Mouse (Mus musculus) heart, postnatal 4 days (tissue): ENCODE data around the gene Pik3ip1. TPM values are rescaled to one million over a fixed set of nuclear protein-coding genes. Genes with fewer than 3 reads are reported as not detected.

Experiments used
- DNase-seq: peaks from one replicate; pipeline ENCODE4 v3.0.0; 2021
- total RNA-seq, 2 experiments: library from RNA; stranded (reverse); gene quantifications; 2 replicates each; pipeline ENCODE4 v1.2.3; 2021

The Pik3ip1 gene
- total RNA-seq, 2 experiments from 2014 or later: 11.7 to 12.0 TPM

DNA sequence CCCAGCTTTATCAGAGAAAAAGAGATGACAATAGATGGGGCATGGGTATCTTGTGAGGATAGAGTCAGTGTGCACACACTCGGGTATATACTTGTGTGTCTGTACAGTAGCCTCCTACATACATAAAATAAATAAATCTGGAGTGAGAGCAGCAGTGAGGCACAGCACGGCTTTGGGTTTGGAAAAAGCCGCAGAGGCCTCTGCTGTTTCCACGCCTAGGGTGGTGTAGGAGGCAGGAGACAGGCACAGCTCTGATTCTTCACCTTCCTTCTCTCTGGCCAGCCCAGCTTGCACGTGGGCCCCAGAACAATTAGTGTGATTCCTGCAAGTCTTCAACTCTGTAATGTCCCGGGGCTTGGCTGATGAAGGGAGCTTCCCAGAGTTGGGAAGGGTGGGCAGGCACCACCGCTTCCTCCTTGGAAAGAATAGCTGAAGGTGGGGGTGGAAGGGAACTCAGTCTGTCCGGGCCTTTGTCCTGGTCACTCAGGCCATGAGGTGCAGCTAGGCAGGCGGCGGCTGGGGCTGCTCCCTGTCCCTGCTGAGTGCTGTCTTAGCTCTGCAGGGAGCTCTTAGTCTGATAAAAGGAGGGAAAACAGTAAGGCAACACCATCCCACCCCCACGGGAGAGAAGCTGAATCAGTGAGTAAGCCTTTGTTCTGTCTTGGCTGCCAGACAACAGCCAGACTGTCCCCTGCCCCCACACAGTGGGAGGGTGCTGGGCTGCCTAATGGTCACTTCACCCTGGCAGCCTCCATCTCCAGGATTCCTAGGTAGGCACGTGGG, 7.2 kb downstream of the Pik3ip1 start:
- peak; percentile 78 for DNase-seq

DNA sequence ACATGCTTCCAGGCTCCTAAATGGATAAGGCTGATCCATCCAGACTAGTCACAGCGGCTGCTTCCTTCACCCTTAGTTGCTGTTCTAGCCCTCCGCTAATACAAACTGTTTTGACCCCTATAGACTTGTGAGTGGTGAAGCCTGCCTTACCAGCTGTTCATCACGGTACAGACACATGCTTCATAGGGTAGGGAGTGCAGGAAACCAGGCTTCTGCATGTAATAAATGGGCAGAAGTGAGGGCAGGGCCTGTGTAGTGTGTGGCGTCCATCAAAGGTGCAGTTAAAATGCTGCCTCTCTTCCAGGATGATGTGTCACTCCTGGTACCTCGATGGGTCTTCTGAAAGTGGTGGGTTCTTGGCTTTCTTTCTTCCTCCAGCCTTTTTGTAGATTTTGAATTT, 7.8 kb downstream of the Pik3ip1 start:
- DNase-seq: no peak

DNA sequence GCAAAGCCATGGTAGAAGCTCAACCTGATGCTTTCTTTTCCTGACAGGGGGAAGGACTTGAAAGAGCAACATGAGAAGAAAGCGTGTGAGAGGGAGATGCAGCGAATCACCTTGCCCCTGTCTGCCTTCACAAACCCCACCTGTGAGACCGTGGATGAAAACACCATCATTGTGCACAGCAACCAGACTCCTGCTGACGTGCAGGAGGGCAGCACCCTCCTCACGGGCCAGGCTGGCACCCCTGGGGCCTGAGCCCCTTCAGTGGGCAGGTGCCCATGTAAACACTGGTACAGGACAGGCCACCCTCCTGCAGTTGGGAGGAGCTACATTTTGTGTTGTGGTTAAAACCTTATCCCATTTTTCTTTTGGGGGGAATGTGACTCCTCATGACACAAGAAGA, 11.3 kb downstream of the Pik3ip1 start:
- DNase-seq: no peak

DNA sequence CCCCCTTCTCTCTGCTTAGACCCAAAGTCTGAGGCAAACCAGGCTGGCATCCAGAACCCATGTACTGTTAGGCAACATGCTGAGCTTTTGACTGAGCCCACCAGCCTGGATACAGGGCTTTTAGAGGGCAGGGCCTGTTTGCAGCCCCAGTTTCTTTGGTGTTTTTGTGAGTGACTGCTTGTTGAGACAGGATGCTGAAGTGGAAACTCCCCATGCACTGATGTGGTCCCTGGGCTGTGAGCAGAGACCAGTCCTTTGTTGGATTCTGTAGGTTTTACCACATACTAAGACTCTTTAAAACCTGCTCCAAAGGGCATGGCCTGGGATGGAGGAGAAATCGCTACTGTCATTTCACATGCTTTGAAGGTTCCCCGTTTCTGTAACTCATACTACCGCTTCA, 14.7 kb downstream of the Pik3ip1 start:
- DNase-seq: no peak

DNA sequence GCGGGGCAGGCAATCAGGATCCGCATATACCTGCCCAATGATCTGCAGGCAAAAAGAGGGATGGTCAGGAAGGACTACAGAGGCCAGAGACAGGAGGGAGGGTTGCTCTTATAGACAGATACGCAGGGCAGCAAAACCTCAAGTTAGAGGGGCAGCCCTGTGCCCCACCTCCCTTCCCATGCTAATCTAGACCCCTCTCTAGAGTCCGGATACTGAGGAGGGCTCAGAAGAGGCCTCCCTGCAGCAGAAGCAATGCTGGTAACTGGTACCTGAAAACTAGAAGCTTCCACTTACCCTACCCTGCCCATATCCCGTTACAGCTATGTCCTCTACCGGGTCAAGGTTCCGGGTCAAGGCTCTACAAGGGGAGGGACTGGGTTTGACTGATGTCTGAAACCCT, 16.1 kb downstream of the Pik3ip1 start:
- no peak for DNase-seq

DNA sequence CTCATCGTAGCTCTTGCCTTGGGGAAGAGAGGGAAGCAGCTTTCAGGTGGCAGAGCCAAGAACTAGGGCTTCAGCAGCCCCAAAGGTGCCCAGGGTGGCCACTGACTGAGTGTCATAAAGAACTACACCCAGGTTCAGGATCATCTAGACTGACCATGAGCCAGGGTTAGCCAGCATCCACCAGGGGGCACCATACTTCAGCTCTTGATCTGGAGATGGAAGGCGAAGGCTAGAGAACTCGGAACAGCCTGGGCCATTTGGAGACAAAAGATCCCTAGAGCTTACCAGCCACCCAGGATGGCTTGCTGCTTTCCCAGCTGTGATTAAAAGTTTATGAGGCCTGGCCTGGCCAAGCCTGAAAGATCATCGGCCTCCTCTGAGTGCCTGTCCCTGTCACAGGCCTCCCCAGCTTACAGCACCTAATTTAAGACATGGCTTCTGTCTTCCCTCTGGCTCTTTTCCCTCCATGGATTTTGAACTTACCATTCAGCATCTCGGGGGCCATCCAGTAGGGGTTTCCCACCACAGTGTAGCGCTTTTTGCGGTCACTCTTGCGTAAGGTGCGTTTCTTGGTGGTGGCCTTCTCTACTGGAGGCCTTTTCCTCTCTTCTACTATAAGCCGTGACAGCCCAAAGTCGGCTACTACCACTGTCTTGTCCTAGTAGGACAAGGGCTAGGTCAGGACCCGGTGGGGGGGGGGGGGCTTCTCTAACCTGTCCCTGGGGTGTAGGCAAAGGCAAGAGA, 17.1 kb downstream of the Pik3ip1 start:
- DNase-seq: peak; percentile 94

DNA sequence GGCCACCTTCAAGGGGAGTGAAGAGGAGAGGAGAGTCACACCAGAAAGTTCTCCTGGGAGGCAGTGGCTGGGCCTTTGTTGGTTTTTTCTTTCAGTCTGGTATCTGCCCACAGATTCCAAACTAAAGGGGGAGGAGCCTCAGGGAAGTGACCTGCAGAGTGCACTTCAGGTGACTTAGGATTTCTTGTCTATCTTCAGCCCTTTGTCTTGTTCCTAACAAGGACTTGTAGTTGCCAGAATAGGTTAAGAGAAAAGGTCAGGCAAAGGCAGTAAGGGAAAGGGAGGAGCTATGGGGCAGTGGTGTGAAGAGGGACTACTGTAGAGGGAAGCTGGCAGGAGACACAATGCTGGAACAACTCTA, 17.6 kb downstream of the Pik3ip1 start:
- no peak for DNase-seq

DNA sequence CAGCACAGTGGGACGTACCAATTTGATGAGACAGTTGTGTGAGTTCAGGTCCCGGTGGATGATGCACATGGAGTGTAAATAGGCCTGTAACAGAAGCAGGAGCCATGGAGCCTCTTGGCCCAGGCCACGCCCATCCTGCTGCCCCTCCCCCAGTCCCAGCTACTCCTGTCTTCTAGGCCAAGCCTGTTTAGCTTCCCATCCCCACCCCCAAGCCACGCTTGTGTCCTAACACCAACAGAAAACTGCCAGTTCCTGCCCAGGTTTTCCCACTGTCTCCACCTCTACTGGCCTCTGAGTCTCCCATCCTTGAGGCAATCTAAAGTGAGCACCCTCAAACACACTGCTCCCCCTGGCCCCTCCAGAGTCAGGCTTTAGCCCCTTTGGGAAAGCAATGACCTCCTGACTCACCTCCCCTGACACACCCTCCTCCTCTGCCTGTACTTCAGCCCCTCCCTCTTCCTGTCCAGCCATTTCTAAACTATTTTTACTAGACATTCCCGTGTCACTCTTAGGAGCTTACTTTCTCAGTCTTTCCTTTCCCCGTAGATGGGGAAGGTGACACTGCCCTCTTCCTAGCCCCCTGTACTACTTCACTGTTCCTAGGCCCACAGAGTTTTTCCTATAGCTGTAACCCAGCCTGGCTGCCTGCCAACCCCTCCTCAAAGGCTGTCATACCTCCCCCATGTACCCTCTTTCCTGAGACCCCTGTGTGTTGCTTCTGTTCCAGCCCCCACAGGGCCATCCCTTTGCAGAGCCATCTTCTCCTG, 18.6 kb downstream of the Pik3ip1 start:
- peak; percentile 60 for DNase-seq

DNA sequence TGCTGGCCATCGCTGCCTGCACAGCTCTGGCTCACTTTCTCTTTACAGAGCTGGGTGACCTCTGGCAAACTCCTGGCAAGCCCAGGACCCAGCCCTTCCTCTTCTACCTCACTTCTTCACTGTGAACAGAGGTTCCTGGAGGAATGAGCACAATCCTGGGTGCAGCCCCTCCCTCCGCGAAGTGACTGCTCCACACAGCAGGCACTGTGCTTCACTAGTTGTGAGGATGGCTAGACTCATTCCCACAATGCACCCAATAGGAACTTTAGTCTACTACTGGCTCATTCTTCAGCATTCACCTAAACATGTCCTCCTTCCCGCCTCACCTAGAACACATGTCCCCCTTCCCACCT, 19.1 kb downstream of the Pik3ip1 start:
- DNase-seq: no peak

DNA sequence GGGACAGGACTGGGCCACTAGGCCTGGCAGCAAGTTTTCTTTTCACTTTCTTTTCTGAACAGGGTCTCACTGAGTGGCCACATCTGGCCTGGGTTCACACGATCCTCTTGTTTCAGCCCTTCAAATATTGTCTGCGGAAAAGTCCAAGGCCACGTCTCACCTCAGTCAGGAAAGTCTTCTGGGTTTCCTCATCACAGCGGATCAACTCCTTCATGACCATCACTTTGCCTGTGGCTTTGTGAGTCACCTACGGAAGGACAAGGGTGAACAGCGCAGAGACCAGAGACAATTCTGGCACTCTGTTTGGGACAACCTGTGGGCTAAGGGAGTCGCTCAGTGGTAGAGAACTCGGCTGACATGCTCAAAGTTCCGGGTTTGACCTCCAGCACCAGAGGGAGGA, 21.9 kb downstream of the Pik3ip1 start:
- DNase-seq: no peak

DNA sequence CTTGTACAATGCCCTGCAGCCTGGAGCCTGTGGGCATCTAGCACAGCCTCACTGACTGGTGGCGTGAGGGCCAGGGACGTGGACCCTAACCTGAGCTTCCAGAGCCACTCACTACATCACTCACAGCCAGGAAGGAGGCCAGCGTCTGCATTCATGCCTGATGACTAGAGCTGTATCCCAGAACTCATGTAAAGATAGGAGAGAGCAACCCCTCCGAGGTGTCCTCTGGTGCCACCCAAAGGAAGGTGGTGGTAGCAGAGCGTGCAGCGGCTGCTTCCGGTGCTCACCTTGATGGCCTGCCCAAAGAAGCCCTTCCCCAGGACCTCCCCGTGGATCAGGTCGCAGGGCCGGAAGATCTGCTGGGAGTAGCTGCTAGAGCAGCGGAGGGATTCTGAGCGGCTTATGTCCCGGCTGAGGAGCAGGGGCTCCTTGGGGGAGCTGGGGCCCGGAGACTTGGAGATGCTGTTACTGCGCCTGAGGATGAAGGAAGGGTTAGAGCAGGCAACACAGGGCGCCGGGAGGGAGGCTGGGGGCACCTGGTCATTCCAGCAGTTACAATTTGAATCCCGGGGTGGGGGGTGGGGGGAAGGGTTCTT, 22.9 kb downstream of the Pik3ip1 start:
- peak; percentile 43 for DNase-seq

DNA sequence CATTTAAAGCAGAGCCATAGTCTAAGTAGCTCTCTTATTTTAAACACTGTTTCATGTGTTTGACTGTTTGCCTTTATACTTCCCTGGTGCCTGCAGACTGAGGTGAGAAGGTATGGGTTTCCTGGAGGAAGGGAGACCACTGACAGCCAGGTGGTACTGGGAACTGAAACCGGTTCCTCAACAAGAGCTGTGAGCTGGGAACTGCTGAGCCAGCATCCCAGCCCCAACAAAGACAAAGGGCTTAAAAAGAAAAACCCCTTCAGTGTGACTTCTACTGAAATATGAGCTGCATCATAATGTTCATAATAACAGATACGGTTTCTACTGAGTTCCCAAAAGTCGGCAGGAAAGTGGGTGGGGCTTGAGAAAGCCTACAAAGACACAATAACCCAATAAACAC, 32.7 kb downstream of the Pik3ip1 start:
- no peak for DNase-seq

DNA sequence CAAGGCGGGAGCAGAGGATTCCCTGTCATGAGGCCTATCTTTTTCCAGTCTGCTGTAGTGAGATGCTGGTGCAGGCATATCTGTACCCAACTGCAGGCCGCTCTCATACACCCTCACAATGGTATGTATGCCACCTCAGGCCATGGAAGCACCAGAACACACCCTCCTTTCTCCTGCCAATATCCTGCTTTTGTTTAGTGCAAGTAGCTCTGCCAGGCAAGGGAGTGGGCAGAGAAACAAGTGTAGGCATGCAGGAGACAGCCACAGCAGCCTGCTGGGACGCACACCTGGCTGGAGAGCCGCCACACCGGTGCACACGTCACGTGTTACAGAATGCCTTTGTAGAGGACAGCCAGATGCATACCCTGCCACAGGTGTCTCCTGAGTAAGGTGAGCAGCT, 36.2 kb downstream of the Pik3ip1 start:
- DNase-seq: no peak

DNA sequence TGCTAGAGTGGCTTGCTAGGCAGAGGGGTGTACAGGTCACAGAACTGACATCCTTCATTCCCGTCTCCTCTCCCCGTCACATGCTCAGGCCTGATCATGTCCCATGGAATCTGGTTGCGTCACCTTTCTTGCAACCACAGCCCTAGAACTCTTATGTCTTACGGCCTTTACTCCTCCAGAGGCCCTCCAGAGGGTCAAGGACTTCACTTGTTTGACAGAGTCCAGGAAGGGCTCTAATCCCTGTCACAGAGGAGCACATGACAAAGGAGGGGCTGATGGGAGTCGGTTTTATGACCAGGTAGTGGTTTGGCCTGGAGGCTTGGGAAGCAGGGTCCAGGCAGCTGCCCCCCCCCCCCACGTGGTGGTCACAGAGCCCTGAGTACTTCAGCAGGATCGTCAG, 38.8 kb downstream of the Pik3ip1 start:
- DNase-seq: no peak

DNA sequence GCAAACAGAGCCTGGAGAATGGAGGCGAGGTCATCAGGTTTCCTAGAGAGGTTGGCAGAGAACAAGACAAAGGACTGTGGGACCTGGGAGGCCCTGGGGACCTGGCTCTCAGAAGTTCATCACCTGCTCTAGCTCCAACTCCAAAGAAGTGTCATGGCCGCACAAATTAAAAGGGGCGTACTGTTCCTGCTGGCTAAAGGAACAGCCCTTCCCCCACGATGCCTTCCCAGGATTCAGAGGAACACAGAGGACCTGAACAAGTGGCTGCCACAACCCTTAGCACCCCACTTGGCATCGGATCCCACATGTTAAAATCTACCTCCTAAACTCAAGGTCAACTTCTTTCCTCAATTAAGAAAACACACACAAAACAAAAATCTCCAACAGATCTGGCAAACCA, 39.2 kb downstream of the Pik3ip1 start:
- DNase-seq: no peak

DNA sequence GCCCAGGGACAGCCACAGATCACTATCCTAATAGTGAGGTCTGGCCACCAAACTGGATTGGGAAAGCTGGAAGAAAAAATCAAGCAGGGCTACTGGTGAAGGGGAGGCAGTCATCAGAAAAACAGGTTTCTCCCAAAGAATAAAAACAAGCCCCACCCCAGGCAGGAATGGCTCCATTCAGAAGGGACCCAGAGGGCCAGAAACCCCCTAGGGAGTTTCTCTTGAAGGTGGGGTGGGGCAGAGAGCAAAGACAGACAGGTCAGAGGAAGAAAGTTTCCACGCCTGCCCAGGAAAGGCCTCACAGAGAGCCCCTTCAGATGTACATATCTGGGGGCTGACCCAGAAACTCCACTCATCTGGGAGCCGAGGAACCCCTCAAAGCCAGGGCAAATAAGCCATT, 40.0 kb downstream of the Pik3ip1 start:
- DNase-seq: no peak

DNA sequence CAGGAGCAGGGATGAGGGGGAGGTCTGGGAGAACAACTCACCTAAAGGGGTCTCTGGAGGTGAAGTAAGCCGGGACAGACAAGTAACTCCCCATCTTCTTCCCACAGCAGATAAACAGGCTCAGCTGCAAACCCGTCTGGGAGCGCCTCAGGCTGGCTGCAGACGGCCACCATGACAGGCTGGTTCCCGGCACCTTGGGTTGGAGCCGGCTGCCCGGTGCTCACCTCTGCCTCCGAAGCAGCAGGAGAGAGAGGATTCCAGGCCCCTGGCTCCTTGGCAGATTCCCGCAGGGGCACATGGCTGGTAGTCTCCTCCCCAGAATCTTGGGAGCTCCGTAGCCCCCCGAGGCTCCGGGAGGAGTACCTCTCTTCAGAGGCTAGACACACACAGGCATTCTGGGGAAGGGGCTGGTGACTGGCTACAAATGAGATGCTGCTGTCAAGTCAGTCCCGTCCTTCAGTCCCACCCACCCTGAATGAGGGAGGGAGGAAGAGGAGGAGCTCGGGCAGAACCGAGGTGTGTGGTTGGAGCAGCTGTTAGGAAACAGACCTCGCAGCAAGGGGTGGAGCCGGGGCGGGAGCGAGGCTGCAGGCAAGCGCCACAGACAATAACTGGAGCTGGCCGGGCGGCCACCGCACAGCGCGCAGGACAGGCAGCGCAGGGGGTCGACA, 40.9 kb downstream of the Pik3ip1 start:
- peak; percentile 84 for DNase-seq

DNA sequence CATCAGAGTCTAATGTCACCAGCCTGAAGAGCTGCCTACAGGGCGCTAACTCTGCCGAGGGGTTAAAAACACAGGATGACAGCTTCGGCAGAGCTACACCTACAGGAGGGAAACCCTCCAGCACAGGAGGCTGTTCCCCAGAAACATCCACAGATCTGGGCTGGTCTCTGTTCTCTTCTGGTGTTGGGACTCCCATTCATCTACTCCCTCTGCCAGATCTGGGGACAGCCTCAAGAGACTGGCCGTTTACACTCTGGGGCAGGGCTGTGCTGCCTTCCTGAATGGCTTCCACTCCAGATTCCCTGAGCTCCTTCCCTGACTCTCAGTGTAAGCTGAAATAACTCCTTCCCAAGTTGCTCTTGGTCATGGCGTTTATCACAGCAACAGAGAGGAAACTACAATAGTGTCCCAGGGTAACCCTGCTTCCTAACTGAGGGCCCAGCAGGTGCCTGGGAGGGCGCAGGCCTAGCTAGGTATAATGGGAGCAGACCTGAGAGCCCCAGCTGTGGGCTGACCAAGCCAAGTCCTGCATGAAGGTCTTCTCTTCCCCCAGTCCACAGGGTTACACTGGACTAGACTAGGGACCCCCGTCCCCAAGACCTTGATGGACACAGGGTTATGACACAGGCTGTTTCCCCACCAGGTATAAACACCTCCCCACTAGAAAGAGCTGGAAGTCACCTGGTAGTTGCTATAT, 41.5 kb downstream of the Pik3ip1 start:
- DNase-seq: no peak

DNA sequence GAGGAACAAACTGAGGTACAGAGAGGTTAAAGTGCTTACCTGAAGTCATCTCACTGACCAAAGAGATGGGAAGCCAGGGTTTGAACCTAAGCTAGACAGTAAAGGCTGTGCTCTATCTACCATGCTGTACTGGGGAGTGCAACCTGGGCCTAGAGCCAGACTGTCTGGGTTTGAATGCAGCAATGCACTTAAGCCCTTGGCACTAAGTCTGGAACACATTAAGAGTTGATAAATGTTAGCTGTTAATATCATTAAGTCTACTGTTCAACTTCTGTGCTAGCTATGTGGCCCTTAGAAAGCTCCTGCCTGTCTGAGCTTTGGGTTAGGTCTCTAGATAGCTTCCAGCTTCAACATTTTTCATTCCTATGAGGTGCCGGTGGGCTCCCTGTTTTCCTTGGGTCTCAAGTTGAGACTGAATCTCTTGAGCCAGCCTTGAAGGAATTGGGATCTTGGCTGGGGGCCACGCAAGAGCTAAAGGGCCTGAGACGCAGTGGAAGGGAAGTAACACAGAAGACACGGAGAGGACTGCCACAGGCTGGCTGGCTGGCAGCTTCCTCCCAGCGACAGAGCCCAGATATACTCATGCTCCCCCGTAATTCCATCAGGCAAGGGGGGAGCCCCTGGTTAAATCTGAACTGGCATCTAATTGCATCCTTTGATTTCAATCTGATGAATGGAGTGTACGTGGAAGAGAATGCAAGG, 43.5 kb downstream of the Pik3ip1 start:
- peak; percentile 35 for DNase-seq

DNA sequence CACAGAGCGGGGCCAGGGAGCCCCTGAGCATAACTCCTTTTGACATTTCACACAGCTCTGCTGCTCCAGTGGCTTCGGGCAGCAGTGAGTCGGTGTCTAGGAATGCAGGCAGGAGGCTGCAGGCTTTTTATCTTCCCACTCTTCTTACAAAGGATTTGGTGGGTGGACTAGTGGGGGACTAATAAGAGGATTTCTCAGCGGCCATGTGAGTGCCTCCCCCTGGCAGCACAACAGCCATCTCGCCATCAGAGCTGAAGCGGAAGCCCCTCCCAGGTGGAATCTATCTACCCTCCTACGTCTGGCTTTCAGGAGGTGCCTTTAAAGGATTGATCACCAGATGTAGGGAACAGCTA, 44.1 kb downstream of the Pik3ip1 start:
- DNase-seq: no peak

DNA sequence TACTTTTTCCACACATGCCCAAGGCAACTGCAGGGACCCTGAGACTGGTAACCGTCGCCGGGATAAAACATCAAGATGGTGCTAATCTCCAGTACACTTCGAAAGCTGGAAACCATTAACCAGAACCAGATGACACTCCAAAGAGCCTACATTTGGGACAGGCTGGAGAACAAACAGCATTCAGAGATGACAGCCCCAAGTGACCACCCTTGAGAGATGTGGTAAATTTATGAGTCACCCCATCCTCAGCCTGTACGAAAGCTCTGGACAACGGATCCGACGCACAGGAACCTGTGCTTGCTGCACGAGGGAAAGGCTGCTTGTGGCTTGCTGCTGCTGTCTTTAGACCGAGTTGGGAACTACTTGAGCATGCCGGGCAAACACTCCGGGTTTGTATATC, 44.5 kb downstream of the Pik3ip1 start:
- DNase-seq: no peak
